Mouse (Mus musculus): ENCODE measurements at regions not wholly inside any gene's neighbourhood (a gene's known extent, or its start where the extent isn't known, plus 50 kb on each side); places are given as distances from the start of the nearest gene placed in this dataset.

DNA sequence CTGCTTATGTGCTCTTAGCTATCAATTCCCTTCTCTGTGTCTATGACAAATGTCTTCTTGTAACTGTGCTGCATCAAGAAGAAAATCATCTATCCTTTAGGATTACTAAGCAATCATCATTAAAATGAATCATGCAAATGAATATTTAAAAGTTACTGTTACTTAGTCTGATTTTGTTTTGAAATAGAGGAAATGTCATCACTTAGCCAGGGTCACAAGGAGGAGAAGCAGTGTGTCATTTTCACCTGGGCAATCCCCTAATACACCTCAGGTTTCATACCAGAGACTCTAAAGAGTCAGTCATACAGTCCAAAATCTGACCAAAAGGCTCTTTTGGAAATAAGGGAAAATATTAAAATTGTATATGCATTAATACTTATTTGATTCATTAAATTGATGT lies 74.2 kb upstream of the Klf6 start:
- Histone ChIP-seq H3K4me3 (ENCODE audit: low read depth, low read length) (no peak overlapping the region), H3K9ac (no peak overlapping the region), H3K4me1 (ENCODE audit: insufficient read depth) (no peaks in the 10 kb centered on the region), H3K36me3 (ENCODE audit: insufficient read depth) (no peaks in the 10 kb centered on the region), H3K27ac (ENCODE audit: low read depth) (no peak overlapping the region), H3K27me3 (ENCODE audit: insufficient read depth, low read length) (no peaks in the 10 kb centered on the region), H3K4me2 (no peak overlapping the region), H3K9me3 (ENCODE audit: low read depth, low read length) (no peaks in the 10 kb centered on the region)
- ATAC-seq (ENCODE audit: insufficient read depth) (no peak), DNase-seq (no peak)
- no peak for TF ChIP-seq CTCF (IDR thresholded peaks at IDR 0.05; ENCODE audit: low read depth)

DNA sequence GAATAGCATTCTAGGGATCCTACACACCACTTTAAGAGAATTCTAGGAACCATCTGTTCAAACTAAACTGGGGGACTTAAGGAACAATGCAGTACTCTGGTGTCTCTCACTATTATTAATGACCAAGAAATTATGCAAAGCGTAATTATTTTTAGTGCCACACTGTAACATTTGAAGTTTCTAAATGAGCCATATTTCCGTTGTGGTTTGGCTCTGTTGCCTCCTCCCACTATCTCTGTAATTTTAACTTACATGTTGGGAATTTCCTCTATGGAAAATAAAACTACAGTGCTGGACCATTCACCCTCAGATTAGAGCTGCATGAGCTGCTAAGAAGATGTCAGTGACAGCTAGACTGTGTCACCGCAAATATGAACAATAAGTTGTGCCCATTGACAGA lies 72.0 kb upstream of the Klf6 start:
- no peaks in the 10 kb centered on the region for H3K4me1 ChIP-seq (ENCODE audit: insufficient read depth)
- no peak overlapping the region for H3K27ac ChIP-seq (ENCODE audit: low read depth)
- H3K9ac ChIP-seq = no peak overlapping the region
- TF ChIP-seq CTCF (IDR thresholded peaks at IDR 0.05; ENCODE audit: low read depth) = no peak
- 64% methylated on average over 3 of the region's 3 CpGs for WGBS
- no peaks in the 10 kb centered on the region for H3K9me3 ChIP-seq (ENCODE audit: low read depth, low read length)
- no peaks in the 10 kb centered on the region for H3K27me3 ChIP-seq (ENCODE audit: insufficient read depth, low read length)
- ATAC-seq (ENCODE audit: insufficient read depth) (no peak), DNase-seq (no peak)
- H3K4me3 ChIP-seq (ENCODE audit: low read depth, low read length) = no peak overlapping the region
- H3K4me2 ChIP-seq = no peak overlapping the region
- no peaks in the 10 kb centered on the region for H3K36me3 ChIP-seq (ENCODE audit: insufficient read depth)

DNA sequence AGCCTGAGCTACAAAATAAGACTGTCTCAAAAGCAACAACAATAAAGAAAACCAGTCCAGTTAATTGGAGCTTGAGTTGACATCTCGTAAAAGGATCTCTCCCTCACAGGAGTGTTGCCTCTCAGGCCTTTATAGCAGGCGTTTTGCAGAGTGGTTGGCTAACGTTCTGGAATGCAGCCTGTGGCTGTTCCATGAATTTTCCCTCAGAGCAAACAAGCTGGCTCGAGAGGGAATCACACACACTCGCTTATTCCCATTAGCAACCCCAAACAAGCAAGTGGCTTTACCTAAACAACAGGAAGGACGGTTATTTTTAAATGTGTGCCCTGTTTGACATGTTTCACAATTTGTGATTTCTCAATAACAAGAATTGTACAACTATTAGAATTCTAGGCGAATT lies 59.2 kb upstream of the Klf6 start:
- no peak overlapping the region for H3K4me2 ChIP-seq
- peak; percentile 65 for DNase-seq
- no peaks in the 10 kb centered on the region for H3K9me3 ChIP-seq (ENCODE audit: low read depth, low read length)
- H3K27ac ChIP-seq (ENCODE audit: low read depth) = peak overlapping the region; percentile 85; the same call in 1 of the 2 replicates
- H3K9ac ChIP-seq = no peak overlapping the region
- no peak for ATAC-seq (ENCODE audit: insufficient read depth)
- no peak overlapping the region for H3K4me3 ChIP-seq (ENCODE audit: low read depth, low read length)
- H3K36me3 ChIP-seq (ENCODE audit: insufficient read depth) = no peaks in the 10 kb centered on the region
- peaks cover 13% of the 10 kb centered on the region for H3K4me1 ChIP-seq (ENCODE audit: insufficient read depth)
- H3K27me3 ChIP-seq (ENCODE audit: insufficient read depth, low read length) = no peaks in the 10 kb centered on the region
- no peak for TF ChIP-seq CTCF (IDR thresholded peaks at IDR 0.05; ENCODE audit: low read depth)
- WGBS = 34% methylated on average over 7 of the region's 7 CpGs

DNA sequence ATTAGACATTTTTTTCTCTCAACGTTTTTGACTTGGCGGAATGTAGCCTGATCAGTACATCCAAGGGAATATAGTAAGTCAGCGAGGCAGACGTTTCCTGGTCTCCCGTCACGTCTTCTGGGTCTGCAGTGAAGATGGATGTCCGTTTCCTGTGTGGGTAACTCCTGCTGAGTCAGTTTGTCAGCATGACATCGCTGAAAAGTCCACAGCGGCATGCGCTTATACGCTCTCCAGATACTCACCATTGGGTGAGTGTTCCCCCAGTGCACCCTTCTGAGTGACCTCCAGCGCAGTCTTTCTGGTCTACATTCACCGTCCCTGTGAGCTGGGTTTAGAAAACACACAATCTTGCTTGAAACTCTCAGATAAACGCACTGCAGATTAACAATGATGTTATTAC lies 58.5 kb upstream of the Klf6 start:
- H3K9me3 ChIP-seq (ENCODE audit: low read depth, low read length) = no peaks in the 10 kb centered on the region
- no peaks in the 10 kb centered on the region for H3K36me3 ChIP-seq (ENCODE audit: insufficient read depth)
- no peak; the same call in 1 of the 2 replicates for ATAC-seq (ENCODE audit: insufficient read depth)
- H3K27me3 ChIP-seq (ENCODE audit: insufficient read depth, low read length) = no peaks in the 10 kb centered on the region
- H3K4me2 ChIP-seq = peak overlapping the region; percentile 37
- peaks cover 13% of the 10 kb centered on the region for H3K4me1 ChIP-seq (ENCODE audit: insufficient read depth)
- DNase-seq = peak; percentile 66
- H3K27ac ChIP-seq (ENCODE audit: low read depth) = peak overlapping the region; percentile 85
- no peak for TF ChIP-seq CTCF (IDR thresholded peaks at IDR 0.05; ENCODE audit: low read depth)
- H3K9ac ChIP-seq = no peak overlapping the region
- H3K4me3 ChIP-seq (ENCODE audit: low read depth, low read length) = no peak overlapping the region
- 32% methylated on average over 14 of the region's 14 CpGs for WGBS

DNA sequence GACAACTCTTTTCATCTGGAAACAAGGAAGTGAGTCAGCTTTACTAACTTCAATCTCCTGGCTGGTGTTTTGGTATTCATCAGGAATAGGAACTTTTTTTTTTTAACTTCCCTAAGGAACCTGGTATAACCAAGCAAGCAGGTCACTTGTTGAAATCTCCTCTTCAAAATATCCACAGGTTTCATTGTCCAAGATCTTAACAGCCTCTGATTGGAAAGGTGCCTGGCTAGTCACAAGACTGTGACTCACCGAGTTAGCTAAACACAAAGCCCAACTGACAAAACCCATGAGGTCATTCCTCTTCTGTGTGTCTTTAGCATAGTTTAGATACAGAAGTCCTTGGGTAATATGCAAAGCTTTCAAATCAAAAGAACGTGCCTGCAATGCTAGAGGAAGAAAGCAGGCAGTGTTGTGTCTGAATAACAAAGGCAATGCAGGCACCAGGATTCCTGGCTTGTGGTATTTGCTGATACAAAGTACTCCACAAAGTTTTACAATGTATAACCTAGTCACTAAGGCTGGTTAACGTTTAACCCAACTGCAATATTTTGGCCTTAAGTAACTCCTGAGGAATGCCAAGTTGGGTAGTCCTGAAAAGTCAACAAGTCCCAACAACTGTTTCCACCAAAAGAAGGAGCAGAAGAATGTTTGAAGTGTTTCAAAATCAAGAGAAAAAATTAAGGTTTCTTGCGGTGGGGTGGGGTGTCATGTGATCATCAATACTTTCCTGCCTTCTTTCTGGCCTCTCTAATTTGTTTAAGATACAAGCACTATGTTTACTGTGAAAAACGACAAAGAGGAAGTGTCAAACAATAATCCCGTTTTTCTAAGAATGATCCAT lies 57.5 kb upstream of the Klf6 start:
- Histone ChIP-seq H3K4me1 (ENCODE audit: insufficient read depth) (peaks cover 13% of the 10 kb centered on the region), H3K9ac (no peak overlapping the region), H3K36me3 (ENCODE audit: insufficient read depth) (no peaks in the 10 kb centered on the region), H3K27ac (ENCODE audit: low read depth) (peak overlapping the region; percentile 85), H3K4me2 (peak overlapping the region; percentile 37), H3K27me3 (ENCODE audit: insufficient read depth, low read length) (no peaks in the 10 kb centered on the region), H3K4me3 (ENCODE audit: low read depth, low read length) (no peak overlapping the region), H3K9me3 (ENCODE audit: low read depth, low read length) (no peaks in the 10 kb centered on the region)
- DNase-seq (peak; percentile 75), ATAC-seq (ENCODE audit: insufficient read depth) (peak; percentile 82)
- 14% methylated on average over 6 of the region's 6 CpGs for WGBS
- TF ChIP-seq CTCF (IDR thresholded peaks at IDR 0.05; ENCODE audit: low read depth) = no peak

DNA sequence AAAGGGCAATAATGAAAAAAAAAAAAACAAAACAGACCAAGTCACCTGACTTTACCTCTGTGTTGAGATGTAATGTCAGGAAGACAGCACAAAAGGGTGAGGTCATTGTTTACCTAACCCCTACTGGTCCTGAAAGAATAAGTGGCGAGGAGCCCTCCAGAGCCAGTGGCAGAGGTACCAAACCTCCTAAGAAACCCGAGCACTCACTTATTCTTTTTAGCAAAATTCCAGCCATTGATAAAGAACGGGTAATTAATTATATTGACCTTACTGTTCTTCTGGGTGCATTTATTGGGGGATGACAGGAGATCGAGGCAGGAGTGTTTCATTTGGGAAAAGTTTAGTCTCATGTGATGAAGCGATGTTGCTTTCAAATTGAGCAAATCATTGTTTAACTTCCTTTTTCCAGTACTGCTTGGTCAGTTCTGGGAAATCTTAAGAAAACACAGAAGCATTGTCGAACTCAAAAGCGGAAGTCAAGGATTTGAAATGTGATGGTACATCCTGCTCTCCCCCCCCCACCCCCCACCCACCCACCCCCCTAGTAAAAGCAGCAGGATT lies 56.8 kb upstream of the Klf6 start:
- H3K4me1 ChIP-seq (ENCODE audit: insufficient read depth) = peaks cover 13% of the 10 kb centered on the region
- DNase-seq (peak; percentile 47), ATAC-seq (ENCODE audit: insufficient read depth) (peak; percentile 61; the same call in 1 of the 2 replicates)
- H3K9me3 ChIP-seq (ENCODE audit: low read depth, low read length) = no peaks in the 10 kb centered on the region
- H3K27me3 ChIP-seq (ENCODE audit: insufficient read depth, low read length) = no peaks in the 10 kb centered on the region
- TF ChIP-seq CTCF (IDR thresholded peaks at IDR 0.05; ENCODE audit: low read depth) = no peak
- H3K4me2 ChIP-seq = peak overlapping the region; percentile 4
- 26% methylated on average over 7 of the region's 7 CpGs for WGBS
- no peak overlapping the region for H3K9ac ChIP-seq
- no peak overlapping the region for H3K4me3 ChIP-seq (ENCODE audit: low read depth, low read length)
- H3K27ac ChIP-seq (ENCODE audit: low read depth) = peak overlapping the region; percentile 85
- no peaks in the 10 kb centered on the region for H3K36me3 ChIP-seq (ENCODE audit: insufficient read depth)

DNA sequence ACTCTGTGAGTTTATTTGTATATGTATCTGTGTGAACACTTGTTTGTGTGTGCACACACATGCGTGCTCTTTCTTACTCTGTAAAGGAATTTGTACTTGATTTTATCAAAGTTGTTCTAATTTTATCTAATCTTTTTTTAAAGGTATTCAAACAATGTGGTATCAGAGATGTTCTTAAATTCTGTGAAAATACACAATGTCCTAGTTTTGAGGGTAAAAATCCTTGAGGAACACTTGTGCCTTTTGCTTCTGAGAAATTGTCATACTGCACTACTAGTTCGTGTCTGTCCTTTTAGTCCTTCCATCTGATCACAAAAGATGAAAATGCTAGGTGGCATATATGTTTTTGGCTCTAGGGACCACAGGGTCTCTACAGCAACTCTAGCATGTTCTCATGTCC lies 52.9 kb upstream of the Klf6 start:
- H3K4me3 ChIP-seq (ENCODE audit: low read depth, low read length) = no peak overlapping the region
- 61% methylated on average over 2 of the region's 2 CpGs for WGBS
- no peaks in the 10 kb centered on the region for H3K9me3 ChIP-seq (ENCODE audit: low read depth, low read length)
- no peak overlapping the region for H3K27ac ChIP-seq (ENCODE audit: low read depth)
- no peaks in the 10 kb centered on the region for H3K27me3 ChIP-seq (ENCODE audit: insufficient read depth, low read length)
- H3K4me2 ChIP-seq = no peak overlapping the region
- H3K36me3 ChIP-seq (ENCODE audit: insufficient read depth) = no peaks in the 10 kb centered on the region
- H3K4me1 ChIP-seq (ENCODE audit: insufficient read depth) = peaks cover 2% of the 10 kb centered on the region; the same call in 1 of the 2 replicates
- no peak for TF ChIP-seq CTCF (IDR thresholded peaks at IDR 0.05; ENCODE audit: low read depth)
- DNase-seq = no peak
- no peak for ATAC-seq (ENCODE audit: insufficient read depth)
- H3K9ac ChIP-seq = no peak overlapping the region

Data from lung, embryonic 14.5 days (tissue).